Mouse (Mus musculus) T-helper 1 cell (primary cell): Measurements from ENCODE around the gene Caln1.

ENCODE experiments used
- in situ Hi-C: fragments of 300-600 bp; cut with MboI, MseI; formaldehyde crosslinking; loops from one replicate; pipeline ENCODE4 v1.15.1; 2025; ENCODE audit warnings: high pct_unique_total_duplicates

The Caln1 gene

GRCm38 (mm10) chr5:130369237-130369636 is at the start of gene Caln1:
Gene Caln1 (plus strand): TSS chr5:130369455.
- in situ Hi-C loops, result no loop called here

- in situ Hi-C loops, result no loop called here
Observed at GRCm38 (mm10) chr5:130319783-130320182, 49.5 kb upstream of the Caln1 start.

- in situ Hi-C loops, result no loop called here
Observed at GRCm38 (mm10) chr5:130320485-130320884, 48.8 kb upstream of the Caln1 start.

- in situ Hi-C loops, result no loop called here
Observed at GRCm38 (mm10) chr5:130325486-130325885, 43.8 kb upstream of the Caln1 start.

- in situ Hi-C loops, result no loop called here
Observed at GRCm38 (mm10) chr5:130327615-130328263, 41.5 kb upstream of the Caln1 start.

GRCm38 (mm10) chr5:130328366-130328765 is 40.9 kb upstream of the Caln1 start:
- in situ Hi-C loops, result no loop called here

- in situ Hi-C loops, result no loop called here
Observed at GRCm38 (mm10) chr5:130329889-130330288, 39.4 kb upstream of the Caln1 start.

GRCm38 (mm10) chr5:130330801-130331200 is 38.5 kb upstream of the Caln1 start:
- in situ Hi-C loops, result no loop called here

- in situ Hi-C loops, result no loop called here
Observed at GRCm38 (mm10) chr5:130331206-130331605, 38.0 kb upstream of the Caln1 start.

- in situ Hi-C loops, result no loop called here
Observed at GRCm38 (mm10) chr5:130333566-130333965, 35.7 kb upstream of the Caln1 start.

GRCm38 (mm10) chr5:130333971-130334370 is 35.3 kb upstream of the Caln1 start:
- in situ Hi-C loops, result no loop called here

GRCm38 (mm10) chr5:130335462-130335861 is 33.8 kb upstream of the Caln1 start:
- in situ Hi-C loops, result no loop called here

- in situ Hi-C loops, result no loop called here
Observed at GRCm38 (mm10) chr5:130340656-130341055, 28.6 kb upstream of the Caln1 start.

- in situ Hi-C loops, result no loop called here
Observed at GRCm38 (mm10) chr5:130344999-130345398, 24.3 kb upstream of the Caln1 start.

- in situ Hi-C loops, result no loop called here
Observed at GRCm38 (mm10) chr5:130345871-130346270, 23.4 kb upstream of the Caln1 start.

- in situ Hi-C loops, result no loop called here
Observed at GRCm38 (mm10) chr5:130355223-130355622, 14.0 kb upstream of the Caln1 start.

- in situ Hi-C loops, result no loop called here
Observed at GRCm38 (mm10) chr5:130363111-130363510, 6.1 kb upstream of the Caln1 start.

GRCm38 (mm10) chr5:130363773-130364172 is 5.5 kb upstream of the Caln1 start:
- in situ Hi-C loops, result no loop called here

GRCm38 (mm10) chr5:130368236-130368635 is 1.0 kb upstream of the Caln1 start:
- in situ Hi-C loops, result no loop called here

GRCm38 (mm10) chr5:130375411-130375810 is 6.2 kb downstream of the Caln1 start:
- in situ Hi-C loops, result no loop called here

GRCm38 (mm10) chr5:130384222-130384912 is 15.1 kb downstream of the Caln1 start, which contains the start of gene A330070K13Rik:
Gene A330070K13Rik (minus strand): TSS chr5:130384631.
- in situ Hi-C loops, result no loop called here

- in situ Hi-C loops, result no loop called here
Observed at GRCm38 (mm10) chr5:130386418-130386817, 17.2 kb downstream of the Caln1 start.
